Mouse (Mus musculus) erythroblast, adult 5-6 weeks (primary cell): ENCODE measurements around the gene Sez6. TPM values are rescaled to one million over a fixed set of nuclear protein-coding genes. Genes with fewer than 3 reads are reported as not detected.

Experiments used
- ATAC-seq: replicated peaks from 2 replicates; pipeline ENCODE4 v1.8.0; 2016; ENCODE audit warnings: moderate number of reproducible peaks, mild to moderate bottlenecking, moderate TSS enrichment, inconsistent platforms; ENCODE audit not compliant: poor library complexity, low FRiP score, severe bottlenecking
- total RNA-seq, 2 experiments: library from RNA; stranded (forward) in 1 of 2; stranded (reverse) in 1 of 2; fragments of 150-400 nt in 1 of 2; fragments of 200-764, 138-1000 nt in 1 of 2; gene quantifications; 2 replicates each; pipeline versions ENCODE4 v1.2.3 to v1.2.4; 2015 to 2017; ENCODE audit warnings: low replicate concordance in 2 of 2

Sez6 gene
- total RNA-seq, 2 experiments from 2014 or later: not detected

GRCm38 (mm10) chr11:77936846-77937245 is 6.2 kb downstream of the Sez6 start:
- ATAC-seq: no peak

- no peak for ATAC-seq
These were observed 7.2 kb downstream of the Sez6 start for GRCm38 (mm10) chr11:77937649-77938410.

- ATAC-seq: no peak
These were observed 11.6 kb downstream of the Sez6 start for GRCm38 (mm10) chr11:77942230-77942629.

- ATAC-seq: no peak
These were observed 17.3 kb downstream of the Sez6 start for GRCm38 (mm10) chr11:77947860-77948259.

GRCm38 (mm10) chr11:77950125-77950685 is 19.6 kb downstream of the Sez6 start:
- ATAC-seq: no peak

- no peak for ATAC-seq
These were observed 20.2 kb downstream of the Sez6 start for GRCm38 (mm10) chr11:77950797-77951228.

- 0 out of 2 replicates have a peak, but pooled peaks have one; percentile 48 for ATAC-seq
These were observed 23.1 kb downstream of the Sez6 start for GRCm38 (mm10) chr11:77953671-77954070.

- no peak for ATAC-seq
These were observed 25.8 kb downstream of the Sez6 start for GRCm38 (mm10) chr11:77956428-77956827.

GRCm38 (mm10) chr11:77958268-77958667 is 27.7 kb downstream of the Sez6 start:
- no peak for ATAC-seq

- no peak for ATAC-seq
These were observed 28.3 kb downstream of the Sez6 start for GRCm38 (mm10) chr11:77958932-77959331.

- ATAC-seq: no peak
These were observed 29.6 kb downstream of the Sez6 start for GRCm38 (mm10) chr11:77960199-77960598.

GRCm38 (mm10) chr11:77960898-77961297 is 30.3 kb downstream of the Sez6 start:
- no peak for ATAC-seq

- no peak for ATAC-seq
These were observed 32.3 kb downstream of the Sez6 start for GRCm38 (mm10) chr11:77962946-77963345.

- ATAC-seq: no peak
These were observed 34.0 kb downstream of the Sez6 start for GRCm38 (mm10) chr11:77964415-77965095.

GRCm38 (mm10) chr11:77965101-77966036 is 34.8 kb downstream of the Sez6 start:
- no peak for ATAC-seq

- ATAC-seq: no peak
These were observed 35.4 kb downstream of the Sez6 start for GRCm38 (mm10) chr11:77966037-77966391.

GRCm38 (mm10) chr11:77967114-77967513 is 36.5 kb downstream of the Sez6 start:
- ATAC-seq: peak; percentile 66

GRCm38 (mm10) chr11:77968786-77969185 is 38.2 kb downstream of the Sez6 start:
- ATAC-seq: no peak

GRCm38 (mm10) chr11:77970718-77971117 is 40.1 kb downstream of the Sez6 start:
- no peak for ATAC-seq

GRCm38 (mm10) chr11:77973520-77973919 is 42.9 kb downstream of the Sez6 start:
- no peak for ATAC-seq
